8 mouse cellular contexts compared by ENCODE assay signal in genomic region chr10:24625060-24625701, GRCm38 (mm10). TPM values are rescaled to one million over a fixed set of nuclear protein-coding genes. Genes with fewer than 3 reads are reported as not detected.
A peak's percentile ranks its signal among the peaks of the same experiment; 100 is the strongest.
DNase-seq lines count a peak whose midpoint lies in the region; ATAC-seq and TF ChIP-seq lines count a peak whose summit lies in the region.

No protein-coding gene starts in this region.

- DNase-seq in kidney, adult 11 months = peak; percentile 67
- DNase-seq in gastrocnemius, postnatal 10 days = peak; percentile 90
- peak; percentile 90 for DNase-seq in kidney, adult 18-20 months
- DNase-seq in limb, embryonic 11.5 days (ENCODE audit: low spot score) = peak; percentile 97
- peak; percentile 92 for DNase-seq in naive thymus-derived CD4-positive, alpha-beta T cell, adult 2 months (ENCODE audit: low read depth)
- peak; percentile 76 to 89 for DNase-seq in spleen, postnatal 4 days (ENCODE audit: low spot score in 2 of 2)

- no peaks in the 10 kb centered on the region; the same call in 1 of the 2 replicates for H3K4me1 ChIP-seq in kidney, embryonic 14.5 days (ENCODE audit: control insufficient read depth, insufficient read depth, low read length)
- no peaks in the 10 kb centered on the region for H3K4me1 ChIP-seq in cortical plate, adult 2 months (ENCODE audit: control insufficient read depth, insufficient read depth, low read length)
- H3K4me1 ChIP-seq in limb, embryonic 11.5 days (ENCODE audit: control insufficient read depth, insufficient read depth, low read length) = 0 out of 2 replicates have a peak, but pooled peaks cover 2% of the 10 kb centered on the region

- no peak for TF ChIP-seq POLR2A in cortical plate, adult 2 months (IDR thresholded peaks at IDR 0.05; ENCODE audit: extremely low read depth, insufficient read depth, low read length)

- ATAC-seq in kidney, embryonic 14.5 days (ENCODE audit: low FRiP score, low TSS enrichment) = no peak
- no peak for ATAC-seq in limb, embryonic 11.5 days (ENCODE audit: insufficient number of reproducible peaks, low FRiP score, low TSS enrichment, low read depth)

- no peak overlapping the region for H3K27ac ChIP-seq in kidney, embryonic 14.5 days (ENCODE audit: low read depth, low read length)
- no peak overlapping the region for H3K27ac ChIP-seq in cortical plate, adult 2 months (ENCODE audit: insufficient read depth, low read length)
- H3K27ac ChIP-seq in limb, embryonic 11.5 days (replicated peaks; ENCODE audit: low read depth, low read length) = no peak overlapping the region

- no peak overlapping the region for H3K4me2 ChIP-seq in kidney, embryonic 14.5 days (replicated peaks; ENCODE audit: low read depth, low read length)
- peak overlapping the region; percentile 20; the same call in 1 of the 2 replicates for H3K4me2 ChIP-seq in limb, embryonic 11.5 days (ENCODE audit: low read depth, severe bottlenecking)

- no peaks in the 10 kb centered on the region for H3K9me3 ChIP-seq in kidney, embryonic 14.5 days (ENCODE audit: control insufficient read depth, low read length)
- no peaks in the 10 kb centered on the region for H3K9me3 ChIP-seq in limb, embryonic 11.5 days (ENCODE audit: control insufficient read depth, low read length)

- H3K4me3 ChIP-seq in kidney, embryonic 14.5 days (ENCODE audit: low read length) = no peak overlapping the region
- no peak overlapping the region for H3K4me3 ChIP-seq in cortical plate, adult 2 months (ENCODE audit: insufficient read depth, low read length)
- H3K4me3 ChIP-seq in limb, embryonic 11.5 days (ENCODE audit: low read depth, low read length) = no peak overlapping the region

- peak; percentile 92 for TF ChIP-seq CTCF in cortical plate, adult 2 months (IDR thresholded peaks at IDR 0.05; ENCODE audit: extremely low read depth, insufficient read depth, low read length)

- H3K27me3 ChIP-seq in kidney, embryonic 14.5 days (ENCODE audit: control insufficient read depth, insufficient read depth, low read length) = no peaks in the 10 kb centered on the region
- no peaks in the 10 kb centered on the region for H3K27me3 ChIP-seq in limb, embryonic 11.5 days (ENCODE audit: control insufficient read depth, insufficient read depth, low read length)

- no peaks in the 10 kb centered on the region for H3K36me3 ChIP-seq in kidney, embryonic 14.5 days (ENCODE audit: control insufficient read depth, insufficient read depth, low read length)
- H3K36me3 ChIP-seq in limb, embryonic 11.5 days (ENCODE audit: control insufficient read depth, insufficient read depth, low read length) = no peaks in the 10 kb centered on the region

- H3K9ac ChIP-seq in kidney, embryonic 14.5 days (ENCODE audit: low read depth, low read length) = no peak overlapping the region
- no peak overlapping the region for H3K9ac ChIP-seq in limb, embryonic 11.5 days (ENCODE audit: low read length)

- WGBS in kidney, embryonic 14.5 days = 43% methylated on average over 23 of the region's 24 CpGs
- WGBS in limb, embryonic 11.5 days = 42% methylated on average over 24 of the region's 24 CpGs

RNA-seq across cellular contexts. Expression of gene Ccn2, which starts 29.9 kb away (rescaled TPM):
- 4.7 and 5.2 TPM in 2 replicates for polyA plus RNA-seq in kidney, embryonic 14.5 days (2014; fragmentation: Nextera tagmentation; extraction: Ambion mirVana)
- 39.2 and 40.1 TPM in 2 replicates for polyA plus RNA-seq in cortical plate, adult 2 months (2012; rRNA removed)
- 10 to 100 TPM; 34.5 to 64.3 TPM for total RNA-seq in gastrocnemius, postnatal 10 days (2021)
- 2.4 and 2.9 TPM in 2 replicates for polyA plus RNA-seq in limb, embryonic 11.5 days (2014; fragmentation: Nextera tagmentation; extraction: Ambion mirVana)
